Mouse (Mus musculus): Measurements from ENCODE around the gene Tekt4. TPM values are rescaled to one million over a fixed set of nuclear protein-coding genes. Genes with fewer than 3 reads are reported as not detected.

Tekt4 gene
- not detected for polyA plus RNA-seq (2017; shearing (Covaris generic))

GRCm38 (mm10) chr17:25454272-25454671 is at the start of gene Tekt4:
Gene Tekt4 (plus strand): TSS chr17:25454615.

GRCm38 (mm10) chr17:25433617-25434606 is 20.5 kb upstream of the Tekt4 start, which contains the start of gene Cacna1h:
Gene Cacna1h (minus strand): TSS chr17:25433783.

GRCm38 (mm10) chr17:25497013-25497412 is 42.6 kb downstream of the Tekt4 start, which contains the start of gene Sstr5:
Gene Sstr5 (minus strand): TSS chr17:25497288.

Other genes with a start within 250 kb of the Tekt4 start
- gene Gnptg, start 214.5 kb upstream of the Tekt4 start, polyA plus RNA-seq (2017; shearing (Covaris generic)): 106 TPM
- 34.7 TPM for gene Tsr3, start 214.4 kb upstream of the Tekt4 start, polyA plus RNA-seq (2017; shearing (Covaris generic))
- 30.7 TPM for gene Baiap3, start 198.3 kb upstream of the Tekt4 start, polyA plus RNA-seq (2017; shearing (Covaris generic))
- 541 TPM for gene Ube2i, start 180.0 kb upstream of the Tekt4 start, polyA plus RNA-seq (2017; shearing (Covaris generic))
- not detected for gene Prss34, start 156.2 kb upstream of the Tekt4 start, polyA plus RNA-seq (2017; shearing (Covaris generic))
- not detected for gene Prss28, start 146.0 kb upstream of the Tekt4 start, polyA plus RNA-seq (2017; shearing (Covaris generic))
- gene Prss29, start 136.0 kb upstream of the Tekt4 start, polyA plus RNA-seq (2017; shearing (Covaris generic)): not detected
- gene Tpsab1, start 109.1 kb upstream of the Tekt4 start, polyA plus RNA-seq (2017; shearing (Covaris generic)): not detected
- gene Tpsb2, start 88.3 kb upstream of the Tekt4 start, polyA plus RNA-seq (2017; shearing (Covaris generic)): not detected
- not detected for gene Tpsg1, start 85.3 kb upstream of the Tekt4 start, polyA plus RNA-seq (2017; shearing (Covaris generic))
- gene Cacna1h, start 20.8 kb upstream of the Tekt4 start, polyA plus RNA-seq (2017; shearing (Covaris generic)): not detected
- gene Sstr5, start 42.7 kb downstream of the Tekt4 start, polyA plus RNA-seq (2017; shearing (Covaris generic)): not detected
- not detected for gene Sox8, start 116.1 kb downstream of the Tekt4 start, polyA plus RNA-seq (2017; shearing (Covaris generic))
- 29.4 TPM for gene Lmf1, start 124.5 kb downstream of the Tekt4 start, polyA plus RNA-seq (2017; shearing (Covaris generic))